Mouse (Mus musculus): ENCODE data around the gene Bicdl1.

DNA sequence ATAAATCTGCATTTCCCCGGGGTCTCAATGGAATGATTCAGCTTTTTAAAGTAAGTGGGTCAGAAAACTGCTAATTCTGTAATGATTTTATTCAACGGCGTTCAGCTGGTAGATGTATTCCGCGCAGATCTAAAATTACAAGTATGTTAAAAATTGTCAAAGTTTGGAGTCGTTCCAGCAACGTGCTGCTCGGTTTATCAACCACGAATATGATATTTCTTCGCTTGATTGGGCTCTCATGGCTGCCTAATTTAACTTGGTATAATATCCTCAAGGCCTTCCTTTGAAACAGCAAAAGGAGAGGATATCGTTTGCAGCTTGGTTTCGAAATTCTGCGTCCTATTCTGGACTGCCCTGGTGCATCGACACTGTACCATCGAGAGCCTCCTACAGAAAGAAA is 13.9 kb upstream of the Bicdl1 start:
- TF ChIP-seq CTCF (IDR thresholded peaks at IDR 0.05; ENCODE audit: low read depth), result no peak
- TF ChIP-seq EP300 (IDR thresholded peaks at IDR 0.05; ENCODE audit: low read depth), result no peak

Data from heart, postnatal 0 days (tissue).